Mouse (Mus musculus) common myeloid progenitor, adult 5-6 weeks (primary cell): Measurements from ENCODE around the gene Abcc2. TPM values are rescaled to one million over a fixed set of nuclear protein-coding genes. Genes with fewer than 3 reads are reported as not detected.

Experiments
- ATAC-seq: replicated peaks from 2 replicates; pipeline ENCODE4 v1.8.0; 2016; ENCODE audit warnings: low read depth, mild to moderate bottlenecking, moderate TSS enrichment, inconsistent platforms; ENCODE audit not compliant: poor library complexity, severe bottlenecking
- total RNA-seq: library from RNA; stranded (forward); fragments of 200-1000, 187-1606 nt; gene quantifications from 2 replicates; pipeline ENCODE4 v1.2.3, GENCODE M21; 2017

Gene Abcc2
- total RNA-seq, 1 experiment from 2014 or later = 0.37 TPM

- ATAC-seq = no peak
Measured at GRCm38 (mm10) chr19:43887725-43888124, 105.7 kb downstream of the Abcc2 start.

Other genes with a start within 250 kb of the Abcc2 start
- 0.64 and 2.5 TPM in 2 replicates for gene Nkx2-3, start 169.9 kb upstream of the Abcc2 start, total RNA-seq
- gene Slc25a28, start 107.3 kb upstream of the Abcc2 start, total RNA-seq = 32.9 and 38.3 TPM in 2 replicates
- 4.8 and 5.2 TPM in 2 replicates for gene Entpd7, start 92.5 kb upstream of the Abcc2 start, total RNA-seq
- 51.0 and 58.6 TPM in 2 replicates for gene Cutc, start 29.2 kb upstream of the Abcc2 start, total RNA-seq
- 15.5 and 32.9 TPM in 2 replicates for gene Cox15, start 29.2 kb upstream of the Abcc2 start, total RNA-seq
- 8.4 and 9.0 TPM in 2 replicates for gene Dnmbp, start 158.0 kb downstream of the Abcc2 start, total RNA-seq
- gene Cpn1, start 204.4 kb downstream of the Abcc2 start, total RNA-seq = 0.19 TPM in 1 of 2 replicates, not detected in the other
- gene Cyp2c23, start 247.0 kb downstream of the Abcc2 start, total RNA-seq = not detected in 2 replicates